20 mouse cellular contexts compared by ENCODE assay signal in genomic region chr9:71133190-71133589, GRCm38 (mm10). TPM values are rescaled to one million over a fixed set of nuclear protein-coding genes. Genes with fewer than 3 reads are reported as not detected.
"Had no signal": no experiment of that assay in that cellular context is flagged by ENCODE, and none has a peak within 500 bp of the region (broad histone marks: within the 10 kb centered on the region; RNA-seq: fewer than 3 reads in every experiment).

No protein-coding gene starts in this region.

- H3K9ac ChIP-seq: kidney, embryonic 15.5 days; neural tube, embryonic 12.5 days; neural tube, embryonic 15.5 days had no signal

- H3K4me2 ChIP-seq: kidney, embryonic 15.5 days; midbrain, embryonic 11.5 days; neural tube, embryonic 12.5 days; neural tube, embryonic 15.5 days had no signal

- H3K4me1 ChIP-seq: kidney, embryonic 15.5 days; neural tube, embryonic 12.5 days; neural tube, embryonic 15.5 days had no signal

- H3K27me3 ChIP-seq: kidney, embryonic 15.5 days; neural tube, embryonic 12.5 days; neural tube, embryonic 15.5 days had no signal

- H3K4me3 ChIP-seq: kidney, embryonic 15.5 days; left cerebral cortex, adult 2 months; neural tube, embryonic 12.5 days; neural tube, embryonic 15.5 days had no signal

- H3K36me3 ChIP-seq: kidney, embryonic 15.5 days; neural tube, embryonic 12.5 days; neural tube, embryonic 15.5 days had no signal

- H3K9me3 ChIP-seq: kidney, embryonic 15.5 days; neural tube, embryonic 12.5 days; neural tube, embryonic 15.5 days had no signal

- H3K27ac ChIP-seq: kidney, embryonic 15.5 days; left cerebral cortex, adult 2 months; neural tube, embryonic 12.5 days; neural tube, embryonic 15.5 days had no signal

- DNase-seq: kidney, adult 11 months; kidney, adult 8-10 months; kidney, postnatal 10 days; kidney, postnatal 36 days; layer of hippocampus, postnatal 36 days; lung, adult 2 months; lung, postnatal 14 days; lung, postnatal 4 days; midbrain, embryonic 14.5 days; right cerebral cortex, adult 18-20 months; right cerebral cortex, postnatal 14 days; right cerebral cortex, postnatal 4 days; thymus, adult 2 months; thymus, postnatal 14 days had no signal

RNA-seq across cellular contexts. Expression of gene Aqp9, which starts 35.3 kb away (rescaled TPM):
- polyA plus RNA-seq: limb, embryonic 11.5 days had no signal
